Mouse (Mus musculus) thymus, adult 2 months (tissue): ENCODE measurements around the gene Ccp110. TPM values are rescaled to one million over a fixed set of nuclear protein-coding genes. Genes with fewer than 3 reads are reported as not detected.

Source experiments
- DNase-seq: peaks from one replicate; pipeline ENCODE4 v3.0.0; 2021
- H3K27ac ChIP-seq: fragments of 200-500 bp; 2 replicates; pipeline ENCODE4 v1.5.1; 2012; ENCODE audit warnings: low read length, control low read depth; ENCODE audit not compliant: control insufficient read depth, insufficient read depth
- H3K27me3 ChIP-seq: fragments of 200-500 bp; 2 replicates; pipeline ENCODE4 v1.6.1; 2012; ENCODE audit warnings: mild to moderate bottlenecking, low read length, moderate library complexity, mixed read lengths; ENCODE audit not compliant: control insufficient read depth, insufficient read depth
- H3K36me3 ChIP-seq: fragments of 200-500 bp; 2 replicates; pipeline ENCODE4 v1.6.1; 2012; ENCODE audit warnings: mild to moderate bottlenecking, low read length, moderate library complexity; ENCODE audit not compliant: control insufficient read depth, insufficient read depth
- H3K4me1 ChIP-seq: fragments of 200-500 bp; replicated peaks from 2 replicates; pipeline ENCODE4 v1.6.1; 2012; ENCODE audit warnings: low read length; ENCODE audit not compliant: control insufficient read depth, insufficient read depth
- H3K4me3 ChIP-seq: fragments of 200-500 bp; 2 replicates; pipeline ENCODE4 v1.5.1; 2012; ENCODE audit warnings: mild to moderate bottlenecking, low read length, control low read depth, moderate library complexity; ENCODE audit not compliant: control insufficient read depth, insufficient read depth
- CTCF ChIP-seq: fragments of 200-500 bp; IDR thresholded peaks from 2 replicates; pipeline ENCODE4 v1.5.1; 2012; ENCODE audit warnings: mild to moderate bottlenecking, control low read depth, low read length, moderate library complexity, borderline replicate concordance; ENCODE audit not compliant: control insufficient read depth, poor library complexity, insufficient read depth; ENCODE audit errors: extremely low read depth
- POLR2A ChIP-seq: fragments of 200-500 bp; IDR thresholded peaks from 2 replicates; pipeline ENCODE4 v1.6.1; 2012; ENCODE audit warnings: mild to moderate bottlenecking, low read length, control low read depth, moderate library complexity; ENCODE audit not compliant: control insufficient read depth, poor library complexity, insufficient read depth; ENCODE audit errors: extremely low read depth
- WGBS: fragments of 180-500 bp; shearing (Covaris S2); methylation state at CpG from one replicate; pipeline ENCODE4 v1.1.7; 2018; 5-methylcytosine and 5-hydroxymethylcytosine counted together
- polyA plus RNA-seq: library from polyadenylated mRNA; depleted of rRNA; stranded (reverse); fragments of >200 nt; gene quantifications from 2 replicates; pipeline ENCODE4 v1.2.3, GENCODE M21; 2012

Gene Ccp110
- polyA plus RNA-seq, 1 experiment = 7.3 TPM

GRCm38 (mm10) chr7:118765604-118766003 is 53.3 kb downstream of the Ccp110 start:
- peaks cover 11% of the 10 kb centered on the region; the same call in 1 of the 2 replicates for H3K36me3 ChIP-seq
- WGBS = 84% methylated on average over 8 of the region's 8 CpGs
- no peaks in the 10 kb centered on the region for H3K27me3 ChIP-seq
- H3K4me1 ChIP-seq = no peaks in the 10 kb centered on the region
- TF ChIP-seq POLR2A = no peak
- TF ChIP-seq CTCF = no peak
- H3K4me3 ChIP-seq = no peak overlapping the region
- DNase-seq = no peak
- H3K27ac ChIP-seq = no peak overlapping the region

GRCm38 (mm10) chr7:118766119-118766833 is 53.9 kb downstream of the Ccp110 start:
- H3K4me3 ChIP-seq = no peak overlapping the region
- no peak overlapping the region for H3K27ac ChIP-seq
- no peaks in the 10 kb centered on the region for H3K27me3 ChIP-seq
- peak; percentile 45 for DNase-seq
- 66% methylated on average over 18 of the region's 18 CpGs for WGBS
- peaks cover 9% of the 10 kb centered on the region; the same call in 1 of the 2 replicates for H3K36me3 ChIP-seq
- H3K4me1 ChIP-seq = no peaks in the 10 kb centered on the region
- TF ChIP-seq CTCF (0 out of 2 replicates have a peak, but pooled peaks have one; percentile 26), POLR2A (no peak)

GRCm38 (mm10) chr7:118766834-118767224 is 54.5 kb downstream of the Ccp110 start:
- no peak overlapping the region for H3K4me3 ChIP-seq
- no peaks in the 10 kb centered on the region for H3K4me1 ChIP-seq
- no peak for TF ChIP-seq CTCF
- TF ChIP-seq POLR2A = no peak
- DNase-seq = no peak
- no peak overlapping the region for H3K27ac ChIP-seq
- 96% methylated on average over 5 of the region's 5 CpGs for WGBS
- H3K36me3 ChIP-seq = peaks cover 4% of the 10 kb centered on the region; the same call in 1 of the 2 replicates
- H3K27me3 ChIP-seq = no peaks in the 10 kb centered on the region

- Histone ChIP-seq H3K4me3 (no peak overlapping the region), H3K4me1 (no peaks in the 10 kb centered on the region), H3K27ac (no peak overlapping the region), H3K27me3 (no peaks in the 10 kb centered on the region), H3K36me3 (no peaks in the 10 kb centered on the region)
- TF ChIP-seq CTCF (no peak), POLR2A (no peak)
- no peak for DNase-seq
- 95% methylated on average over 8 of the region's 8 CpGs for WGBS
Measured at GRCm38 (mm10) chr7:118769208-118769607, 56.9 kb downstream of the Ccp110 start.

- DNase-seq = no peak
- no peak overlapping the region for H3K4me3 ChIP-seq
- no peaks in the 10 kb centered on the region for H3K36me3 ChIP-seq
- H3K27me3 ChIP-seq = no peaks in the 10 kb centered on the region
- no peaks in the 10 kb centered on the region for H3K4me1 ChIP-seq
- 83% methylated on average over 1 of the region's 1 CpGs for WGBS
- no peak overlapping the region for H3K27ac ChIP-seq
- no peak for TF ChIP-seq POLR2A
Measured at GRCm38 (mm10) chr7:118769655-118770054, 57.3 kb downstream of the Ccp110 start.

- no peak for DNase-seq
- no peak for TF ChIP-seq POLR2A
- no peak for TF ChIP-seq CTCF
- 96% methylated on average over 12 of the region's 12 CpGs for WGBS
- H3K4me3 ChIP-seq = no peak overlapping the region
- no peak overlapping the region for H3K27ac ChIP-seq
- H3K27me3 ChIP-seq = no peaks in the 10 kb centered on the region
- 0 out of 2 replicates have a peak, but pooled peaks cover 5% of the 10 kb centered on the region for H3K36me3 ChIP-seq
- H3K4me1 ChIP-seq = no peaks in the 10 kb centered on the region
Measured at GRCm38 (mm10) chr7:118773027-118773426, 60.7 kb downstream of the Ccp110 start.

- WGBS = 97% methylated on average over 7 of the region's 7 CpGs
- peaks cover 7% of the 10 kb centered on the region; the same call in 1 of the 2 replicates for H3K36me3 ChIP-seq
- H3K4me1 ChIP-seq = no peaks in the 10 kb centered on the region
- H3K4me3 ChIP-seq = no peak overlapping the region
- H3K27me3 ChIP-seq = no peaks in the 10 kb centered on the region
- no peak for DNase-seq
- TF ChIP-seq CTCF (no peak), POLR2A (no peak)
- no peak overlapping the region for H3K27ac ChIP-seq
Measured at GRCm38 (mm10) chr7:118775991-118776390, 63.6 kb downstream of the Ccp110 start.
